ENCODE assay signal across 8 mouse cellular contexts in the genomic region with DNA sequence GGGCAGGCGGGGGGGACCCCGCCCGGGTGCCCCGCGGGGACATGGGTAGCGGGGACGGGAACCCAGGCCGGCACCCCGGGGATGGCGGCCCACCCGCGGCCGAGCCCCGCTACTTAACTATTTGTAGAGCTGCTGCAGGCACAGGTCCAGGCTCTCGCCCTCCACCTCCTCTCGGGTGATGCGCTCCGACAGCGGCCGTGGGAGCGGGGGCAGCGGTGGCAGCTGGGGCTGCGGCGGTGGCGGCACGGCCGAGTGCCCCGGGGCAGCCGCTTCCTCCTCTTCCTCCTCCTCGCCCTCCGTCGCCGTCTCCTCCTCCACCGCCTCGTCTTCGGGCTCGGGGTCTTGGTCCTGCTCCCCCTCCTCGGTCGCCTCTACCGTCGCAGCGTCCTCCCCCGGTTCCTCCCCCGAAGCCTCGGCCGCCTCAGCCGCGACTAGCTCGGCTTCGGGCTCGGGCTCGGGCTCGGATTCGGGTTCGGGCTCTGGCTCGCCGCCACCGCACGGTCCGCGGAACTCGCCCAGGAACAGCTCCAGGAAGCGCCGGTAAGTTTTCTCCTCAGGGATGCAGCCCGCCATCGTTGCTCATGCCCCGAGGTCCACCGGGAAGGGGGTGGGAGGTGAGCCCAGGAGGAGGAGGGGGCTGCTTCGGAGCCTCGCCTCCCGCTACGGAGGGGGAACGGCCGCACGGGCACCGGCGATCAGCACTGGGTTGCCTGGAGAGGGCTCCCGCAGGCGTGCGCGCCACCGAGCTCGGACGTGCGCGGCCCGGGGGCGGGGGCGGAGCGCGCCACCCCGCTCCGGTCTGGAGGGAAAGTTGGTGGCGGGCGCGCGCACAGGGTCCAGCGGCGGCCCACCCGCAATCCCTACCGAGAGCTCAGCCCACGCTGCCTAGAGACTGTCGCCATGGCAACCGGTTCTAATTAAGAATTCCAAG. TPM values are rescaled to one million over a fixed set of nuclear protein-coding genes. Genes with fewer than 3 reads are reported as not detected.
DNase-seq lines count a peak whose midpoint lies in the region; ATAC-seq and TF ChIP-seq lines count a peak whose summit lies in the region.

A gene (minus strand): TSS at position 693 of the 931 bp plus-strand sequence.

- TF ChIP-seq EP300 in ES-Bruce4 (IDR thresholded peaks at IDR 0.05; ENCODE audit: insufficient read depth, low read depth, low read length): no peak

- TF ChIP-seq POLR2A in ES-Bruce4 (IDR thresholded peaks at IDR 0.05; ENCODE audit: insufficient read depth, low read length): no peak
- TF ChIP-seq POLR2A in cerebellum, adult 2 months (IDR thresholded peaks at IDR 0.05; ENCODE audit: borderline replicate concordance, insufficient read depth, low read length): peak; percentile 46; the same call in 1 of the 2 replicates
- TF ChIP-seq POLR2A in thymus, adult 2 months (IDR thresholded peaks at IDR 0.05; ENCODE audit: control insufficient read depth, extremely low read depth, insufficient read depth, low read length, poor library complexity): no peak

- peak; percentile 96 for ATAC-seq in forebrain, postnatal 0 days
- ATAC-seq in lung, embryonic 14.5 days (ENCODE audit: insufficient read depth): peak; percentile 92

- TF ChIP-seq CTCF in ES-Bruce4 (IDR thresholded peaks at IDR 0.05; ENCODE audit: low read depth, low read length): no peak
- TF ChIP-seq CTCF in cerebellum, adult 2 months (IDR thresholded peaks at IDR 0.05; ENCODE audit: borderline replicate concordance, insufficient read depth, low read depth, low read length): no peak
- no peak for TF ChIP-seq CTCF in forebrain, postnatal 0 days (IDR thresholded peaks at IDR 0.05; ENCODE audit: low read depth)
- TF ChIP-seq CTCF in lung, embryonic 14.5 days (IDR thresholded peaks at IDR 0.05; ENCODE audit: low read depth): no peak
- no peak for TF ChIP-seq CTCF in thymus, adult 2 months (IDR thresholded peaks at IDR 0.05; ENCODE audit: borderline replicate concordance, control insufficient read depth, extremely low read depth, insufficient read depth, low read length, poor library complexity)

- WGBS in cerebellum, adult 2 months: under 1% methylated on average over 93 of the region's 104 CpGs
- 1% methylated on average over 89 of the region's 104 CpGs for WGBS in forebrain, postnatal 0 days
- under 1% methylated on average over 96 of the region's 104 CpGs for WGBS in lung, embryonic 14.5 days
- WGBS in thymus, adult 2 months: under 1% methylated on average over 100 of the region's 104 CpGs

- peak within 1 kb of the TSS; percentile 83 for H3K9ac ChIP-seq in ES-Bruce4 (ENCODE audit: low read depth, poor library complexity, severe bottlenecking)
- peak within 1 kb of the TSS; percentile 71 for H3K9ac ChIP-seq in forebrain, postnatal 0 days
- peak within 1 kb of the TSS; percentile 50 for H3K9ac ChIP-seq in lung, embryonic 14.5 days

- H3K9me3 ChIP-seq in ES-Bruce4 (replicated peaks; ENCODE audit: control insufficient read depth, insufficient read depth, low read length, poor library complexity, severe bottlenecking): no peaks in the 10 kb centered on the region; the same call in 1 of the 2 replicates
- no peaks in the 10 kb centered on the region for H3K9me3 ChIP-seq in forebrain, postnatal 0 days (ENCODE audit: low read length)
- no peaks in the 10 kb centered on the region for H3K9me3 ChIP-seq in lung, embryonic 14.5 days (ENCODE audit: low read depth, low read length)

- H3K36me3 ChIP-seq in ES-Bruce4 (ENCODE audit: control insufficient read depth, insufficient read depth, low read length, poor library complexity, severe bottlenecking): no peaks in the 10 kb centered on the region
- H3K36me3 ChIP-seq in forebrain, postnatal 0 days (ENCODE audit: insufficient read depth): no peaks in the 10 kb centered on the region
- no peaks in the 10 kb centered on the region for H3K36me3 ChIP-seq in lung, embryonic 14.5 days (ENCODE audit: insufficient read depth)
- no peaks in the 10 kb centered on the region for H3K36me3 ChIP-seq in thymus, adult 2 months (ENCODE audit: control insufficient read depth, insufficient read depth, low read length)

- H3K4me1 ChIP-seq in ES-Bruce4 (ENCODE audit: control insufficient read depth, insufficient read depth, low read length): no peaks in the 10 kb centered on the region
- no peaks in the 10 kb centered on the region for H3K4me1 ChIP-seq in cerebellum, adult 2 months (ENCODE audit: control insufficient read depth, insufficient read depth, low read length)
- H3K4me1 ChIP-seq in forebrain, postnatal 0 days (ENCODE audit: insufficient read depth): no peaks in the 10 kb centered on the region; the same call in 1 of the 2 replicates
- H3K4me1 ChIP-seq in lung, embryonic 14.5 days (ENCODE audit: insufficient read depth): no peaks in the 10 kb centered on the region; the same call in 1 of the 2 replicates
- H3K4me1 ChIP-seq in thymus, adult 2 months (replicated peaks; ENCODE audit: control insufficient read depth, insufficient read depth, low read length): peaks cover 5% of the 10 kb centered on the region

- peak within 1 kb of the TSS; percentile 83 for H3K4me3 ChIP-seq in ES-Bruce4 (ENCODE audit: low read depth, low read length)
- peak within 1 kb of the TSS; percentile 90 for H3K4me3 ChIP-seq in cerebellum, adult 2 months (replicated peaks; ENCODE audit: insufficient read depth, low read depth, low read length)
- peak within 1 kb of the TSS; percentile 74 for H3K4me3 ChIP-seq in forebrain, postnatal 0 days (ENCODE audit: low read depth, low read length)
- H3K4me3 ChIP-seq in lung, embryonic 14.5 days (ENCODE audit: low read depth, low read length): peak within 1 kb of the TSS; percentile 68
- H3K4me3 ChIP-seq in thymus, adult 2 months (ENCODE audit: control insufficient read depth, insufficient read depth, low read length): peak within 1 kb of the TSS; percentile 95

- no peak within 1 kb of the TSS for H3K27ac ChIP-seq in ES-Bruce4 (ENCODE audit: insufficient read depth, low read length)
- H3K27ac ChIP-seq in cerebellum, adult 2 months (ENCODE audit: insufficient read depth, low read length): no peak within 1 kb of the TSS; the same call in 1 of the 2 replicates
- peak within 1 kb of the TSS; percentile 90 for H3K27ac ChIP-seq in forebrain, postnatal 0 days (ENCODE audit: low read depth, low read length)
- H3K27ac ChIP-seq in lung, embryonic 14.5 days (ENCODE audit: low read depth): no peak within 1 kb of the TSS
- H3K27ac ChIP-seq in thymus, adult 2 months (ENCODE audit: control insufficient read depth, insufficient read depth, low read length): no peak within 1 kb of the TSS

- peak within 1 kb of the TSS; percentile 64 for H3K4me2 ChIP-seq in forebrain, postnatal 0 days (ENCODE audit: low read depth)
- peak within 1 kb of the TSS; percentile 97 for H3K4me2 ChIP-seq in lung, embryonic 14.5 days

- peak; percentile 71 for DNase-seq in cerebellum, adult 2 months
- DNase-seq in forebrain, postnatal 0 days: peak; percentile 94
- peak; percentile 82 for DNase-seq in heart, postnatal 4 days
- peak; percentile 78 to 82 for DNase-seq in layer of hippocampus, adult 8-10 months (ENCODE audit: low spot score in 2 of 2)
- DNase-seq in lung, embryonic 14.5 days: peak; percentile 86
- peak; percentile 75 for DNase-seq in ovary, adult 18-20 months (ENCODE audit: low spot score)
- peak; percentile 84 for DNase-seq in thymus, adult 2 months

- peaks cover 13% of the 10 kb centered on the region for H3K27me3 ChIP-seq in ES-Bruce4 (ENCODE audit: control insufficient read depth, insufficient read depth, low read length, poor library complexity, severe bottlenecking)
- no peaks in the 10 kb centered on the region; the same call in 1 of the 2 replicates for H3K27me3 ChIP-seq in cerebellum, adult 2 months (ENCODE audit: control insufficient read depth, insufficient read depth, low read length)
- no peaks in the 10 kb centered on the region for H3K27me3 ChIP-seq in forebrain, postnatal 0 days (ENCODE audit: insufficient read depth, low read length)
- peaks cover 54% of the 10 kb centered on the region for H3K27me3 ChIP-seq in lung, embryonic 14.5 days (ENCODE audit: insufficient read depth, low read length)
- H3K27me3 ChIP-seq in thymus, adult 2 months (ENCODE audit: control insufficient read depth, insufficient read depth, low read length): no peaks in the 10 kb centered on the region

RNA-seq across cellular contexts. Expression of the gene that starts here (rescaled TPM):
- polyA plus RNA-seq in ES-Bruce4 (2011; ENCODE audit: insufficient read depth, insufficient read length, low read depth, missing spikeins): 1.2 and 1.4 TPM in 2 replicates
- polyA plus RNA-seq in cerebellum, adult 2 months (2012; rRNA removed): 26.6 and 31.3 TPM in 2 replicates
- total RNA-seq in forebrain, postnatal 0 days (2014; rRNA removed): 72.6 and 85.0 TPM in 2 replicates
- 14.3 and 18.9 TPM in 2 replicates for polyA plus RNA-seq in forebrain, postnatal 0 days (2015; fragmentation: Nextera tagmentation; extraction: Ambion mirVana)
- total RNA-seq in heart, postnatal 4 days (2021): 10 to 100 TPM; 18.1 to 18.7 TPM
- total RNA-seq in layer of hippocampus, adult 8-10 months (2022): 100 to 1,000 TPM; 211 to 248 (median 227) TPM
- polyA plus RNA-seq in lung, embryonic 14.5 days (2014; fragmentation: Nextera tagmentation; extraction: Ambion mirVana): 1.6 and 2.2 TPM in 2 replicates
- 3.6 and 4.2 TPM in 2 replicates for polyA plus RNA-seq in thymus, adult 2 months (2012; rRNA removed)
